Mouse (Mus musculus) forebrain, embryonic 11.5 days (tissue): ENCODE results near the gene Phactr3. TPM values are rescaled to one million over a fixed set of nuclear protein-coding genes. Genes with fewer than 3 reads are reported as not detected.

Source experiments
- ATAC-seq: fragments of 200-750 bp; cut with Nextera tagmentation; replicated peaks from 2 replicates; pipeline ENCODE4 v1.8.0; 2017; ENCODE audit warnings: moderate TSS enrichment; ENCODE audit not compliant: low FRiP score
- DNase-seq: peaks from one replicate; pipeline ENCODE4 v3.0.0-alpha.2; 2017; ENCODE audit warnings: low spot score
- H3K27ac ChIP-seq: fragments of 300-500 bp; sonication (generic); 2 replicates; pipeline ENCODE4 v1.5.1; 2014; ENCODE audit warnings: low read depth, low read length
- H3K27me3 ChIP-seq: fragments of 300-500 bp; sonication (generic); 2 replicates; pipeline ENCODE4 v1.6.1; 2014; ENCODE audit warnings: mild to moderate bottlenecking, low read length, mixed read lengths; ENCODE audit not compliant: control insufficient read depth, insufficient read depth
- H3K36me3 ChIP-seq: fragments of 300-500 bp; sonication (generic); 2 replicates; pipeline ENCODE4 v1.6.1; 2014; ENCODE audit warnings: mild to moderate bottlenecking, low read length, moderate library complexity, mixed read lengths; ENCODE audit not compliant: control insufficient read depth, insufficient read depth
- H3K4me1 ChIP-seq: fragments of 300-500 bp; sonication (generic); replicated peaks from 2 replicates; pipeline ENCODE4 v1.6.1; 2014; ENCODE audit warnings: low read length, mixed read lengths; ENCODE audit not compliant: control insufficient read depth, insufficient read depth
- H3K4me2 ChIP-seq: fragments of 300-500 bp; sonication (generic); 2 replicates; pipeline ENCODE4 v1.6.1; 2014; ENCODE audit warnings: low read depth, mild to moderate bottlenecking, low read length, moderate library complexity, mixed read lengths; ENCODE audit not compliant: severe bottlenecking
- H3K4me3 ChIP-seq: fragments of 300-500 bp; sonication (generic); 2 replicates; pipeline ENCODE4 v1.5.1; 2014; ENCODE audit warnings: low read depth, low read length
- H3K9ac ChIP-seq: fragments of 300-500 bp; sonication (generic); 2 replicates; pipeline ENCODE4 v1.6.1; 2014; ENCODE audit warnings: low read length
- H3K9me3 ChIP-seq: fragments of 300-500 bp; sonication (generic); 2 replicates; pipeline ENCODE4 v1.6.1; 2016; ENCODE audit warnings: low read length, mixed read lengths; ENCODE audit not compliant: control insufficient read depth
- WGBS: fragments of 180-500 bp; shearing (Covaris S2); extraction: QIAGEN DNeasy Blood & Tissue Kit; methylation state at CpG from one replicate; pipeline ENCODE4 v1.1.7; 2014; 5-methylcytosine and 5-hydroxymethylcytosine counted together
- polyA plus RNA-seq: library from polyadenylated mRNA; unstranded; fragments of >200 nt; fragmentation: Nextera tagmentation; extraction: Ambion mirVana; gene quantifications from 2 replicates; pipeline ENCODE4 v1.2.1, GENCODE M21; 2014

The Phactr3 gene
- polyA plus RNA-seq, 1 experiment from 2014 or later: 13.5 TPM

- peak; percentile 22 for DNase-seq
- Histone ChIP-seq H3K4me3 (no peak overlapping the region), H3K9me3 (no peaks in the 10 kb centered on the region), H3K9ac (no peak overlapping the region), H3K27me3 (no peaks in the 10 kb centered on the region), H3K4me2 (no peak overlapping the region), H3K27ac (no peak overlapping the region), H3K36me3 (no peaks in the 10 kb centered on the region), H3K4me1 (no peaks in the 10 kb centered on the region)
- ATAC-seq: no peak
- 84% methylated on average over 2 of the region's 2 CpGs for WGBS
These were observed 10.9 kb downstream of the Phactr3 start for GRCm38 (mm10) chr2:178129676-178130075.

- no peaks in the 10 kb centered on the region for H3K4me1 ChIP-seq
These were observed 11.8 kb downstream of the Phactr3 start for GRCm38 (mm10) chr2:178130536-178130935.

GRCm38 (mm10) chr2:178131011-178131410, 12.2 kb downstream of the Phactr3 start:
- WGBS: 75% methylated on average over 5 of the region's 5 CpGs
- H3K4me3 ChIP-seq: no peak overlapping the region
- no peak for DNase-seq

More at GRCm38 (mm10) chr2:178130536-178130935, 11.8 kb downstream of the Phactr3 start:
- DNase-seq (peak; percentile 37), ATAC-seq (no peak)
- Histone ChIP-seq H3K9ac (no peak overlapping the region), H3K4me3 (no peak overlapping the region), H3K27ac (no peak overlapping the region), H3K27me3 (no peaks in the 10 kb centered on the region), H3K4me2 (no peak overlapping the region), H3K9me3 (no peaks in the 10 kb centered on the region), H3K36me3 (no peaks in the 10 kb centered on the region)
- WGBS: 86% methylated on average over 5 of the region's 5 CpGs

GRCm38 (mm10) chr2:178131606-178132365, 13.0 kb downstream of the Phactr3 start:
- no peaks in the 10 kb centered on the region for H3K36me3 ChIP-seq
- no peak overlapping the region for H3K9ac ChIP-seq
- 88% methylated on average over 5 of the region's 5 CpGs for WGBS
- no peaks in the 10 kb centered on the region for H3K4me1 ChIP-seq
- H3K4me3 ChIP-seq: no peak overlapping the region
- ATAC-seq (no peak), DNase-seq (peak; percentile 37)
- H3K9me3 ChIP-seq: no peaks in the 10 kb centered on the region
- H3K27ac ChIP-seq: no peak overlapping the region
- no peak overlapping the region for H3K4me2 ChIP-seq
- no peaks in the 10 kb centered on the region for H3K27me3 ChIP-seq

More at GRCm38 (mm10) chr2:178131011-178131410, 12.2 kb downstream of the Phactr3 start:
- ATAC-seq: 0 out of 2 replicates have a peak, but pooled peaks have one; percentile 28
- H3K9me3 ChIP-seq: no peaks in the 10 kb centered on the region
- no peaks in the 10 kb centered on the region for H3K36me3 ChIP-seq
- H3K27me3 ChIP-seq: no peaks in the 10 kb centered on the region
- no peak overlapping the region for H3K9ac ChIP-seq
- no peak overlapping the region for H3K4me2 ChIP-seq
- H3K4me1 ChIP-seq: no peaks in the 10 kb centered on the region
- H3K27ac ChIP-seq: no peak overlapping the region

GRCm38 (mm10) chr2:178135713-178136112, 16.9 kb downstream of the Phactr3 start:
- no peak overlapping the region for H3K27ac ChIP-seq
- 47% methylated on average over 4 of the region's 4 CpGs for WGBS
- H3K4me3 ChIP-seq: no peak overlapping the region
- no peak overlapping the region for H3K9ac ChIP-seq
- no peaks in the 10 kb centered on the region for H3K27me3 ChIP-seq
- DNase-seq: peak; percentile 22
- H3K4me1 ChIP-seq: no peaks in the 10 kb centered on the region
- no peaks in the 10 kb centered on the region for H3K36me3 ChIP-seq
- no peak overlapping the region for H3K4me2 ChIP-seq
- H3K9me3 ChIP-seq: no peaks in the 10 kb centered on the region
- ATAC-seq: no peak

- Histone ChIP-seq H3K4me1 (peaks cover 1% of the 10 kb centered on the region; the same call in 1 of the 2 replicates), H3K9me3 (no peaks in the 10 kb centered on the region), H3K36me3 (no peaks in the 10 kb centered on the region), H3K27ac (no peak overlapping the region), H3K9ac (no peak overlapping the region), H3K4me2 (no peak overlapping the region), H3K27me3 (no peaks in the 10 kb centered on the region), H3K4me3 (no peak overlapping the region)
- DNase-seq (peak; percentile 72), ATAC-seq (no peak)
- WGBS: 10% methylated on average over 3 of the region's 3 CpGs
These were observed 18.7 kb downstream of the Phactr3 start for GRCm38 (mm10) chr2:178137518-178137917.

GRCm38 (mm10) chr2:178141489-178141922, 22.7 kb downstream of the Phactr3 start:
- DNase-seq: peak; percentile 65
- under 1% methylated on average over 9 of the region's 10 CpGs for WGBS
- Histone ChIP-seq H3K36me3 (no peaks in the 10 kb centered on the region), H3K27ac (no peak overlapping the region), H3K4me1 (peaks cover 9% of the 10 kb centered on the region; the same call in 1 of the 2 replicates), H3K9ac (peak overlapping the region; percentile 83; the same call in 1 of the 2 replicates), H3K4me3 (peak overlapping the region; percentile 51), H3K9me3 (no peaks in the 10 kb centered on the region), H3K4me2 (peak overlapping the region; percentile 93), H3K27me3 (no peaks in the 10 kb centered on the region; the same call in 1 of the 2 replicates)
- peak; percentile 77 for ATAC-seq

GRCm38 (mm10) chr2:178142291-178143023, 23.7 kb downstream of the Phactr3 start:
- DNase-seq (peak; percentile 65), ATAC-seq (peak; percentile 53)
- H3K27me3 ChIP-seq: no peaks in the 10 kb centered on the region; the same call in 1 of the 2 replicates

More at GRCm38 (mm10) chr2:178142291-178143023, 23.7 kb downstream of the Phactr3 start:
- H3K36me3 ChIP-seq: no peaks in the 10 kb centered on the region
- peaks cover 9% of the 10 kb centered on the region; the same call in 1 of the 2 replicates for H3K4me1 ChIP-seq
- H3K9ac ChIP-seq: peak overlapping the region; percentile 83
- no peaks in the 10 kb centered on the region for H3K9me3 ChIP-seq
- WGBS: 11% methylated on average over 42 of the region's 42 CpGs
- peak overlapping the region; percentile 51 for H3K4me3 ChIP-seq
- 0 out of 2 replicates have a peak overlapping the region, but pooled peaks have one; percentile 25 for H3K27ac ChIP-seq
- peak overlapping the region; percentile 93 for H3K4me2 ChIP-seq
